Mouse (Mus musculus): Measurements from ENCODE around the gene Fam19a1.

The Fam19a1 gene

GRCm38 (mm10) chr6:96439419-96439818 lies 326.5 kb downstream of the Fam19a1 start:
- no peak for DNase-seq (ENCODE audit: low spot score)

GRCm38 (mm10) chr6:96441971-96442370 lies 329.0 kb downstream of the Fam19a1 start:
- no peak for DNase-seq (ENCODE audit: low spot score)

GRCm38 (mm10) chr6:96447466-96447865 lies 334.5 kb downstream of the Fam19a1 start:
- DNase-seq (ENCODE audit: low spot score), result no peak

- no peak for DNase-seq (ENCODE audit: low spot score)
Observed at GRCm38 (mm10) chr6:96456266-96456665, 343.3 kb downstream of the Fam19a1 start.

GRCm38 (mm10) chr6:96457590-96458259 lies 344.8 kb downstream of the Fam19a1 start:
- no peak for DNase-seq (ENCODE audit: low spot score)

- no peak for DNase-seq (ENCODE audit: low spot score)
Observed at GRCm38 (mm10) chr6:96459041-96459440, 346.1 kb downstream of the Fam19a1 start.

- no peak for DNase-seq (ENCODE audit: low spot score)
Observed at GRCm38 (mm10) chr6:96499464-96499863, 386.5 kb downstream of the Fam19a1 start.

GRCm38 (mm10) chr6:96541600-96541999 lies 428.6 kb downstream of the Fam19a1 start:
- DNase-seq (ENCODE audit: low spot score), result no peak

- DNase-seq (ENCODE audit: low spot score), result no peak
Observed at GRCm38 (mm10) chr6:96544832-96545231, 431.9 kb downstream of the Fam19a1 start.

- no peak for DNase-seq (ENCODE audit: low spot score)
Observed at GRCm38 (mm10) chr6:96550431-96550830, 437.5 kb downstream of the Fam19a1 start.

- no peak for DNase-seq (ENCODE audit: low spot score)
Observed at GRCm38 (mm10) chr6:96578649-96579048, 465.7 kb downstream of the Fam19a1 start.

- no peak for DNase-seq (ENCODE audit: low spot score)
Observed at GRCm38 (mm10) chr6:96580726-96581125, 467.8 kb downstream of the Fam19a1 start.

GRCm38 (mm10) chr6:96581187-96581586 lies 468.2 kb downstream of the Fam19a1 start:
- DNase-seq (ENCODE audit: low spot score), result no peak

- no peak for DNase-seq (ENCODE audit: low spot score)
Observed at GRCm38 (mm10) chr6:96587427-96587826, 474.5 kb downstream of the Fam19a1 start.

GRCm38 (mm10) chr6:96593031-96593430 lies 480.1 kb downstream of the Fam19a1 start:
- DNase-seq (ENCODE audit: low spot score), result no peak

- DNase-seq (ENCODE audit: low spot score), result no peak
Observed at GRCm38 (mm10) chr6:96595201-96595600, 482.2 kb downstream of the Fam19a1 start.

GRCm38 (mm10) chr6:96624196-96624595 lies 511.2 kb downstream of the Fam19a1 start:
- DNase-seq (ENCODE audit: low spot score), result no peak

- DNase-seq (ENCODE audit: low spot score), result no peak
Observed at GRCm38 (mm10) chr6:96631518-96631917, 518.6 kb downstream of the Fam19a1 start.

- DNase-seq (ENCODE audit: low spot score), result no peak
Observed at GRCm38 (mm10) chr6:96632243-96632642, 519.3 kb downstream of the Fam19a1 start.

- DNase-seq (ENCODE audit: low spot score), result no peak
Observed at GRCm38 (mm10) chr6:96635663-96636062, 522.7 kb downstream of the Fam19a1 start.

GRCm38 (mm10) chr6:96648742-96649141 lies 535.8 kb downstream of the Fam19a1 start:
- DNase-seq (ENCODE audit: low spot score), result no peak

- no peak for DNase-seq (ENCODE audit: low spot score)
Observed at GRCm38 (mm10) chr6:96649267-96649666, 536.3 kb downstream of the Fam19a1 start.

GRCm38 (mm10) chr6:96666311-96666710 lies 553.4 kb downstream of the Fam19a1 start:
- no peak for DNase-seq (ENCODE audit: low spot score)

- DNase-seq (ENCODE audit: low spot score), result no peak
Observed at GRCm38 (mm10) chr6:96677813-96678212, 564.9 kb downstream of the Fam19a1 start.

All from c-Kit-positive CD71-positive TER-119-positive erythroid progenitor cells, embryonic 14.5 days (primary cell).